8 mouse cellular contexts compared by ENCODE assay signal in the genomic region with DNA sequence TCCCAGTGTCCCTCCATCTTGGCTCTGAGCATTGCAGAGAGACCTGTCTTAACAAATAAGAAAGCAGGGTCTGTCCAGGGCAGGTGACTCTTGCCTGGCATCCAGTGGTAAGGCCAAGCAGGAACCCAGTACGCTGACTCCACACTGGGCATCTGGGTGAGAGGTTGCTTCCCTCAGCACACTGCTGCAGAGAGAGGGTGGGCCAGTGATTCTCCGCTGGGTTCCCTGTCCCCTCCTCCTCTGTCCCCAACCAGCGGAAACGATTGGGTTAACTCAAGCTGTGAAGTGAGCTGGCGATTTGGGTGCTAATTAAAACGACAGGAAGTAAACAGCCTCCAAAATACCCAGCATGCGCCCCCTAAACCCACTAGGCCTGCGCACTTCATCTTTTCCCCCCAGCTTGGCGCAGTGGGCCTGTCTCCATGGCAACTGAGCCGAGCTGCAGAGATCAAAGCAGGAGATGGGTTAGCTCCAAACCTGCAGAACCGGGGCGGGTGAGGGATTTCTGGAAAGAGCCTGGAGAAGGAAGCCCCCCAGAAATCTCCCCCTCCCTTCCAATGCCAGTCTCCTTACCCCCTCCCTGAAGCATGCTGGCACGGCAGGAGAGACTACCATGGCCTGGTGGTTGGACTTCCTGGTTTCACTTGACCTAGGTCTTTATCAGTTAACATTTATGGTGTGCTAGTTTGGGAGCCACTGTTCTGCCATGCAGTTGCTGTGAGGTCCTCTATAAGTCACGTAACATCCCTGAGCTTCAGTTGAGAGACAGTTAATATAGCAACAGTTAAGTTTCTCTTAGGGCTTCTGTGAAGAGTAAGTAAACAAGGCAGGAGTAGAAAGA. TPM values are rescaled to one million over a fixed set of nuclear protein-coding genes. Genes with fewer than 3 reads are reported as not detected.
DNase-seq lines count a peak whose midpoint lies in the region; ATAC-seq lines count a peak whose summit lies in the region.

No protein-coding gene starts in this region.

- H3K4me1 ChIP-seq in forebrain, embryonic 10.5 days, result peaks cover 49% of the 10 kb centered on the region
- peaks cover 12% of the 10 kb centered on the region for H3K4me1 ChIP-seq in intestine, embryonic 16.5 days (ENCODE audit: control insufficient read depth, insufficient read depth, low read length)
- H3K4me1 ChIP-seq in liver, embryonic 12.5 days, result no peaks in the 10 kb centered on the region

- H3K9me3 ChIP-seq in forebrain, embryonic 10.5 days, result no peaks in the 10 kb centered on the region
- H3K9me3 ChIP-seq in intestine, embryonic 16.5 days (ENCODE audit: control insufficient read depth, low read length), result no peaks in the 10 kb centered on the region
- H3K9me3 ChIP-seq in liver, embryonic 12.5 days (replicated peaks), result no peaks in the 10 kb centered on the region

- DNase-seq in CD4-positive, CD25-positive, alpha-beta regulatory T cell, adult 2 months (ENCODE audit: low read depth, low spot score), result peak; percentile 55
- peak; percentile 57 for DNase-seq in adrenal gland, postnatal 14 days
- DNase-seq in forebrain, embryonic 10.5 days (ENCODE audit: extremely low spot score, low spot score), result peak; percentile 71
- peak; percentile 84 to 85 for DNase-seq in right cerebral cortex, adult 2 months (ENCODE audit: low spot score in 2 of 2)
- DNase-seq in urinary bladder, postnatal 25 days (ENCODE audit: low spot score), result no peak
- no peak for DNase-seq in MN1 (ENCODE audit: low spot score)

- peak; percentile 75 for ATAC-seq in intestine, embryonic 16.5 days
- no peak for ATAC-seq in liver, embryonic 12.5 days

- WGBS in forebrain, embryonic 10.5 days, result 3% methylated on average over 14 of the region's 14 CpGs
- WGBS in intestine, embryonic 16.5 days, result 16% methylated on average over 14 of the region's 14 CpGs
- 12% methylated on average over 14 of the region's 14 CpGs for WGBS in liver, embryonic 12.5 days (ENCODE audit: insufficient replicate concordance)

- peak overlapping the region; percentile 24; the same call in 1 of the 2 replicates for H3K9ac ChIP-seq in intestine, embryonic 16.5 days (ENCODE audit: low read depth, low read length)
- no peak overlapping the region for H3K9ac ChIP-seq in liver, embryonic 12.5 days

- peak overlapping the region; percentile 35 for H3K4me3 ChIP-seq in forebrain, embryonic 10.5 days
- no peak overlapping the region for H3K4me3 ChIP-seq in intestine, embryonic 16.5 days (ENCODE audit: low read length)
- no peak overlapping the region for H3K4me3 ChIP-seq in liver, embryonic 12.5 days

- H3K27ac ChIP-seq in forebrain, embryonic 10.5 days, result peak overlapping the region; percentile 75
- H3K27ac ChIP-seq in intestine, embryonic 16.5 days (ENCODE audit: low read length), result no peak overlapping the region
- H3K27ac ChIP-seq in liver, embryonic 12.5 days, result no peak overlapping the region

- H3K4me2 ChIP-seq in intestine, embryonic 16.5 days (ENCODE audit: low read depth, low read length), result peak overlapping the region; percentile 32; the same call in 1 of the 2 replicates
- H3K4me2 ChIP-seq in liver, embryonic 12.5 days, result peak overlapping the region; percentile 17; the same call in 1 of the 2 replicates

- H3K27me3 ChIP-seq in forebrain, embryonic 10.5 days (ENCODE audit: poor library complexity, severe bottlenecking), result peaks cover 49% of the 10 kb centered on the region
- H3K27me3 ChIP-seq in intestine, embryonic 16.5 days (replicated peaks; ENCODE audit: control insufficient read depth, insufficient read depth, low read length), result no peaks in the 10 kb centered on the region
- peaks cover 88% of the 10 kb centered on the region for H3K27me3 ChIP-seq in liver, embryonic 12.5 days (replicated peaks)

- H3K36me3 ChIP-seq in forebrain, embryonic 10.5 days (replicated peaks), result no peaks in the 10 kb centered on the region
- H3K36me3 ChIP-seq in intestine, embryonic 16.5 days (ENCODE audit: control insufficient read depth, insufficient read depth, low read length), result no peaks in the 10 kb centered on the region
- H3K36me3 ChIP-seq in liver, embryonic 12.5 days, result no peaks in the 10 kb centered on the region

RNA-seq across cellular contexts. Expression of gene Spock2, which starts 9.5 kb away (rescaled TPM):
- 34.9 and 40.8 TPM in 2 replicates for total RNA-seq in adrenal gland, postnatal 14 days (2021)
- 3.2 and 3.5 TPM in 2 replicates for polyA plus RNA-seq in forebrain, embryonic 10.5 days (2016; fragmentation: Nextera tagmentation; extraction: Ambion mirVana)
- polyA plus RNA-seq in intestine, embryonic 16.5 days (2015; fragmentation: Nextera tagmentation; extraction: Ambion mirVana), result 3.4 and 3.6 TPM in 2 replicates
- 0.10 and 0.13 TPM in 2 replicates for polyA plus RNA-seq in liver, embryonic 12.5 days (2016; fragmentation: Nextera tagmentation; extraction: Ambion mirVana)

Comparison
In these comparisons a context has a peak if more than half of its experiments do, and no peak if none do; other contexts are left out.
1. DNase-seq: peak in CD4-positive, CD25-positive, alpha-beta regulatory T cell, adult 2 months (single experiment), adrenal gland, postnatal 14 days (single experiment), forebrain, embryonic 10.5 days (single experiment) and right cerebral cortex, adult 2 months (2 of 2); none in urinary bladder, postnatal 25 days (single experiment) and MN1 (single experiment).